Mouse (Mus musculus) forelimb bud, embryonic 11.5 days (tissue): Measurements from ENCODE around the gene Rapgef3.

Source experiments
- DNase-seq: peaks from one replicate; pipeline ENCODE4 v3.0.0-alpha.2; 2012; ENCODE audit warnings: low read depth, low spot score

Rapgef3 gene

DNA sequence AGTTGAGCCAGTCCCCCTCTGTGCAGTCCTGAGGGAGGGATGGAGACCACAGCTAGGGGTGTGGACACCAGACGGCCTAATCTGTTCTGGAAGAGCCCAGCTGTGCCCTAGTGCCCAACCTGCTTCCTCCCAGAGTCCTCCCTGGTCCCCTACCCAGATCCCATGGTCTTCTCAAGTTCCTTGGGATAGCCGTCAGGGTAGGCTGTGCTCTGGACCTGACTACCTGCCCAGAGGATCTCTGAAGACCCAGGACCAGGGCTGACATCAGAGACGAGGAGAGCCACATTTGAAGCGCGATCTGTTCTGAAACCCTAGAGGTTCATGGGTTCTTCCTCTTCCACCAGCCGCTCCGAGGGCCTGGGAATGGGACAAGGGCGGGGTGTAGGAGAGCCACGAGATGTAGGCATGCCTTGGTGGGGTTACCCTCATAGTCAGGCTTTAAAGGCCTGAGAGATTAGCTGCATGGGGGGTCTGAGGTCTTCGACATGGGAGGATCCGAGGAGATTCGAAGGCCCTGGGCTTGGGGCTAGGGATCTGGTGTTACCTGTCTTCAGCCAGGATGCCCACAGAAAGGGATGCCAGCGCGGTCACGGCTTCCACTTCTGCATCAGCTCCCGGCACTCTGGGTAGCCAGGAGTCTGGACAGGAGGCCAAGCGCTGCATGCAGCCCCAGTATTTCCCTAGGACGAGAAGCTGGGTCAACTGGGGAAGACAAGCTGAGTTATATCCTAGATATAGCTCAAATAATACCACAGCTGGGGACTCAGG is 25.8 kb upstream of the Rapgef3 start:
- no peak for DNase-seq

DNA sequence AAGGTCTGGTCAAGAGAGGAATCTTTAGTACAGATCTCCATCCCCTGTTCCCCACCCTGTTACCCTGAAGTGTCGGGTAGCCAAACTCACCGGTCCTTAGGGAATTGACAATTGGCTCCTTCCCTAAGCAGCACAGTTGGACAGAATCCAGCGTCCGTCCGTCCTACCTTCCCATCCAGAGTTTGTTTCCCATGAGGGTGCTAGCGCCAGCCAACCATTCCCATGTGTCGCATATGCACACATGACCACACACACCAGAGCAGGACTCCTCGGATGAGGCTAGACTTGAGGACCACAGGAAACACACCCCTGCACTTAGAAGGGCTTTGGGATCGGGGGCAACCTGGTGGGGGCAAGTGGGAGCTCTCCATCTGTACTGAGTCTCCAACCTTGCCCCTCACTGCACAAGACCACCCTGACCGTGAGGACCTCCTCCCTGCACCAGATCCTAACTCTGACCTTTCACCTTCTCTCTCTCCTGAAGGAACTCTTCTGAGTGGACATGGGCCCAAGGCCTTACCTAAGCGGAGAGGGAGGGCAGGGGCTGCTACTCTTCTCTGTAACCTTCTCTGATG is 23.4 kb upstream of the Rapgef3 start:
- DNase-seq: no peak

GRCm38 (mm10) chr15:97789761-97790505 is 22.2 kb upstream of the Rapgef3 start:
- DNase-seq: peak; percentile 62

GRCm38 (mm10) chr15:97788821-97789220 is 21.0 kb upstream of the Rapgef3 start:
- no peak for DNase-seq

DNA sequence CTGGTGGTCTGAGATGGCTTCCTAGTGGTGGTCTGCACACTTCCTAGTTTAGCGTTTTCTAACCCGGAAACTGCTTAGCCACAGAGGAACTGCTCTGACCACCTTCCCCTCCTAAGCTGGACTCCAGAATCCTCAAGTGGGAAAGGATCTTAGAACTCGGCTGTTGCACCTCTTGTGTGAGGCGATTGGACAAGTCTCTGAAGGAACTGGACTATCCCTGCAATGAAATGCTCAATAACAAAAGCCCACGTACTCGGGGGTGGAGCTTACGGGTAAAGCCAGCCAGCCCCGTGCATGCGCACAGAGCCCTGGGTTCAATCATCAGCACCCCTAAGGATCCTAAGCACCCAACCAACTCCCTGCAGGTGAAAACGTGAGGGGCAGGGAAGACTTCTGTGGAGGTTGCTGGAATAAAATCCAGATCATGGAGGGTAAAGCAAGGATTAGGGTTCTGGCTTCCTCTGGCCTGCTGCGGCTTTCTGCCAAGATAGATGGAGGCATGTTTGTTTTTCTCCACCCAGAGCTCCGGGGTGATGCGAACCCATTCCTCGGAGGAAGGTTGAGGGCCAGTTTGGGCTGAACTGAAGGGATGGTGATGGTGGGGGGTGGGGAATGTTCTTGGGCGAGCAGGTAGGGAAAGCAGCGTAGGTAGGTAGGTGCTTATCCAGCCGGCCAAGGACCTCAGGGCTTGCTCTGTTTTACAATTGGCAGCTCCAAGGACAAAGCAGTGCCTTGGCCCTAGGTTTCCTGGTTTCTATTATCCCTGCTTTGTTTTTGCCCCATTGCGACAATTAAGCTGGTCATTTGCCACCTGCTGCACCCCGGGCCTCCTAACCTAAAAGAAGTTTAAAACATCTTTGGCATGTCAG is 20.3 kb upstream of the Rapgef3 start:
- DNase-seq: no peak

GRCm38 (mm10) chr15:97787148-97787798 is 19.5 kb upstream of the Rapgef3 start:
- no peak for DNase-seq

DNA sequence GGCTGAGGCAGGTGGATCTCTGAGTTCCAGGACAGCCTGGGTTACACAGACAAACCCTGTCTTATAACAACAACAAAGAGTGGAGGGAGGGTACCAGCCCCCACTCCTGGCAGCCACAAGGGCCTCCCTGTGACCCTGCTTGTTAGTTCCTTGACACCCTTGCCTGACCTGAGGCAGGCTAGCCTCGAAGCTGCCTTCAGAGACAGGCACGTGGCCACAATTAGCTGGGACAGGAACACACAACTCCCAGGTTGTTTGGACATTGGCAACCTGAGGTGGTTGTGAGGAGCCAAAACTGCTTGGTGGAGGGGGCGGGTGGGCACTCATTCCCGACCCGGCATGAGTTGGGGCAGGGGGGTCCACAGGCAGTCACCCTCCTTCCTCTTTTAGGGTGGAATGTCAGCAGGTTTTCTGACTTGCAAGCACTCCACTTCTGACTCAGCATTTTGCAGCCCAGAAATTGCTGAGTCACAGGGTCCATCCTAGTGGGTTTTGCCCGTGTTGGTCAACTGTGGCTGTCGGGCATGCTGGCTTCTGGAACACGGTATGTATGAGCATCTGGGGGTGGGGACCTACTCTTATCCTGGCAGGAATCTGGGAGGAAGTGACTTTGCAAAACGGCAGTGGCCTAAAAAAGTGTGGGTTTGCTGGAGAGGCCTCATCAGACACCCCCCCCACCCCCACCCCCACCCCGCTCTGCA is 18.8 kb upstream of the Rapgef3 start:
- DNase-seq: no peak

GRCm38 (mm10) chr15:97785731-97786411 is 18.1 kb upstream of the Rapgef3 start:
- DNase-seq: no peak

- DNase-seq: no peak
These were observed 16.9 kb upstream of the Rapgef3 start for GRCm38 (mm10) chr15:97784561-97785161.

GRCm38 (mm10) chr15:97784092-97784559 is 16.4 kb upstream of the Rapgef3 start:
- peak; percentile 82 for DNase-seq

DNA sequence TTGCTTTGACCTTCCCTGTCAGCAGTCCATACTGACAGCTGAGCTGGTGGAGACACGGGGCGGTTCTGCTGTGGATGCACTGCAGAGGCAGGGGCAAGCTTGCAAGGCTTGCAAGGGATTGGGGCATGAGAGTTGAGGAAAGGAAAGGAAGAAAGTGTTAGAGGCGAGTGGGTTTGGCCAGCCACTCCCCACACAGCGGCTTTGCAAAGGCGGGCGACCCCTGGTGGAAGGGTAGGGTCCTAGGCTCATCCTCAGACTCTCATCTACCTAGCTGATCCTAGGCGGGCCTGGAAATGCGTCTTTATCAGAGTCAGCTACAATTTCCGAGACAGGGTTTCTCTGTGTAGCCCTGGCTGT is 15.0 kb upstream of the Rapgef3 start:
- peak; percentile 73 for DNase-seq

DNA sequence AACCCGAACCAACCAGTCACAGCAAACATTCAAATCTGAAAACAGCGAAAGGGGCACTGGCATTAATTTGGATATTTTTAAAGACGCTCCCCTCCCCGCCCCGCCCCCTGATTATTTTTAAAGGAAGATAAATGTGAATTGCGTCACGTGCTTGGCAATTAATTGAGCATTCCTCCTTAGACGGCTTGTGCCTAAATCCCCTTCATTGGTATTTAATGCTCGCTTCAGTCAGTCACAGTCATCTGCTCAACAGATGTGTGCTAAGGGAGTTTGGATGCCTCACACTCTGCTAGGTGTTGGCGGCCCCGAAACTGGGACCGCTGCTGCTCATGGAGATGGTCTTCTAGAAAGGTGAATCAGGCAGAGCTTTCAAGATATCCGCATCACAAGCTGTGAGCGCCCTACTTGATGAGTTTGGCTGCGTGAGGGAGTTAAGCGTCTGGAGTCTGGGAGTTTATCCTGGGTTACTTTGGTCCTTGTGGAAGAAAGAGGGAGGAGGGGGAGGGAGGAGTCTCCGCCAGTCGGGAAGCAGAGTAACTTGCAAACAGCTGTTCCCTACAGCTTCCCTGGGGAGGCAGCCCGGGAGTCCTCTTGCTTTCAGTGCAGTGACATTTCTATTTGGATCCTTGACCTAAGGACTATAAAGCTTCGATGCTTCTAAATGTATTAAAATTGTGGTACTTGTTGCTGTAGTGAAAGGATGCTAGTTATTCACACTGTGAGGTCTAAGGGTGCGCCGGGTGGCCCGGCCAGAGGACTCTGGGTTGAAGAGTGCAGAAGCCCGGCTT is 14.4 kb upstream of the Rapgef3 start:
- peak; percentile 79 for DNase-seq

- DNase-seq: no peak
These were observed 12.8 kb upstream of the Rapgef3 start for GRCm38 (mm10) chr15:97780611-97781031.

- DNase-seq: no peak
These were observed 11.8 kb upstream of the Rapgef3 start for GRCm38 (mm10) chr15:97779576-97779975.

GRCm38 (mm10) chr15:97778311-97779098 is 10.7 kb upstream of the Rapgef3 start, which contains the start of gene Slc48a1:
Gene Slc48a1, plus strand, starts transcription at chr15:97778520.
- no peak for DNase-seq

- DNase-seq: no peak
These were observed 9.1 kb upstream of the Rapgef3 start for GRCm38 (mm10) chr15:97776919-97777318.

GRCm38 (mm10) chr15:97776514-97776913 is 8.7 kb upstream of the Rapgef3 start:
- peak; percentile 64 for DNase-seq

- no peak for DNase-seq
These were observed 6.2 kb upstream of the Rapgef3 start for GRCm38 (mm10) chr15:97773961-97774370.
